Mouse (Mus musculus): ENCODE measurements around the gene Tmem121.

- TF ChIP-seq CTCF (IDR thresholded peaks at IDR 0.05; ENCODE audit: control insufficient read depth, insufficient read depth, low read length) (no peak), POLR2A (IDR thresholded peaks at IDR 0.05; ENCODE audit: borderline replicate concordance, control insufficient read depth, low read depth, low read length) (no peak)
Observed at GRCm38 (mm10) chr12:113168031-113168536, 17.6 kb upstream of the Tmem121 start.
